Mouse (Mus musculus): ENCODE results near the gene Tgif1. TPM values are rescaled to one million over a fixed set of nuclear protein-coding genes. Genes with fewer than 3 reads are reported as not detected.
A peak's percentile ranks its signal among the peaks of the same experiment; 100 is the strongest.

The Tgif1 gene
- polyA plus RNA-seq, 1 experiment from 2014 or later, result 58.1 TPM

- H3K27me3 ChIP-seq (ENCODE audit: insufficient read depth, poor library complexity, severe bottlenecking), result no peaks in the 10 kb centered on the region
- H3K4me3 ChIP-seq, result no peak overlapping the region
- H3K27ac ChIP-seq, result no peak overlapping the region
- no peaks in the 10 kb centered on the region for H3K9me3 ChIP-seq
- 76% methylated on average over 4 of the region's 4 CpGs for WGBS
- peaks cover 5% of the 10 kb centered on the region for H3K4me1 ChIP-seq
- no peak for DNase-seq (ENCODE audit: low spot score)
- no peaks in the 10 kb centered on the region for H3K36me3 ChIP-seq
Observed at GRCm38 (mm10) chr17:70858814-70859213, 5.5 kb upstream of the Tgif1 start.

- Histone ChIP-seq H3K36me3 (no peaks in the 10 kb centered on the region), H3K4me3 (no peak overlapping the region), H3K27ac (no peak overlapping the region), H3K4me1 (peaks cover 7% of the 10 kb centered on the region), H3K9me3 (no peaks in the 10 kb centered on the region), H3K27me3 (ENCODE audit: insufficient read depth, poor library complexity, severe bottlenecking) (no peaks in the 10 kb centered on the region)
- 80% methylated on average over 12 of the region's 12 CpGs for whole genome bisulfite sequencing
- no peak for DNase-seq (ENCODE audit: low spot score)
Observed at GRCm38 (mm10) chr17:70856871-70857415, 3.6 kb upstream of the Tgif1 start.

GRCm38 (mm10) chr17:70854021-70854420, 675 bp upstream of the Tgif1 start:
- no peak for DNase-seq (ENCODE audit: low spot score)
- Histone ChIP-seq H3K9me3 (no peaks in the 10 kb centered on the region), H3K27ac (peak overlapping the region; percentile 93), H3K36me3 (no peaks in the 10 kb centered on the region), H3K4me1 (peaks cover 7% of the 10 kb centered on the region), H3K4me3 (peak overlapping the region; percentile 82), H3K27me3 (ENCODE audit: insufficient read depth, poor library complexity, severe bottlenecking) (no peaks in the 10 kb centered on the region)
- WGBS, result 25% methylated on average over 6 of the region's 6 CpGs

- peak; percentile 91 for DNase-seq (ENCODE audit: low spot score)
- Histone ChIP-seq H3K4me1 (peaks cover 7% of the 10 kb centered on the region), H3K36me3 (no peaks in the 10 kb centered on the region), H3K4me3 (peak overlapping the region; percentile 82), H3K27ac (peak overlapping the region; percentile 93), H3K27me3 (ENCODE audit: insufficient read depth, poor library complexity, severe bottlenecking) (no peaks in the 10 kb centered on the region), H3K9me3 (no peaks in the 10 kb centered on the region)
- WGBS, result under 1% methylated on average over 51 of the region's 51 CpGs
Observed at GRCm38 (mm10) chr17:70852686-70853386, 510 bp downstream of the Tgif1 start.

- under 1% methylated on average over 29 of the region's 29 CpGs for WGBS
- Histone ChIP-seq H3K36me3 (no peaks in the 10 kb centered on the region), H3K27me3 (ENCODE audit: insufficient read depth, poor library complexity, severe bottlenecking) (no peaks in the 10 kb centered on the region), H3K4me1 (peaks cover 7% of the 10 kb centered on the region), H3K4me3 (peak overlapping the region; percentile 82), H3K9me3 (no peaks in the 10 kb centered on the region), H3K27ac (peak overlapping the region; percentile 93)
- DNase-seq (ENCODE audit: low spot score), result no peak
Observed at GRCm38 (mm10) chr17:70852011-70852685, 1.2 kb downstream of the Tgif1 start.

GRCm38 (mm10) chr17:70850996-70851991, 2.1 kb downstream of the Tgif1 start:
- no peaks in the 10 kb centered on the region for H3K27me3 ChIP-seq (ENCODE audit: insufficient read depth, poor library complexity, severe bottlenecking)
- no peaks in the 10 kb centered on the region for H3K9me3 ChIP-seq
- H3K27ac ChIP-seq, result peak overlapping the region; percentile 93
- peaks cover under 1% of the 10 kb centered on the region; the same call in 1 of the 2 replicates for H3K36me3 ChIP-seq
- peak; percentile 89 for DNase-seq (ENCODE audit: low spot score)
- H3K4me3 ChIP-seq, result peak overlapping the region; percentile 82
- H3K4me1 ChIP-seq, result peaks cover 9% of the 10 kb centered on the region
- 1% methylated on average over 54 of the region's 54 CpGs for WGBS

GRCm38 (mm10) chr17:70850233-70850995, 2.9 kb downstream of the Tgif1 start:
- WGBS, result under 1% methylated on average over 40 of the region's 40 CpGs
- H3K4me1 ChIP-seq, result peaks cover 12% of the 10 kb centered on the region
- peak; percentile 81 for DNase-seq (ENCODE audit: low spot score)

GRCm38 (mm10) chr17:70849399-70850232, 3.7 kb downstream of the Tgif1 start:
- Histone ChIP-seq H3K4me1 (peaks cover 12% of the 10 kb centered on the region), H3K36me3 (peaks cover 12% of the 10 kb centered on the region), H3K27ac (peak overlapping the region; percentile 93), H3K4me3 (peak overlapping the region; percentile 82), H3K9me3 (no peaks in the 10 kb centered on the region), H3K27me3 (ENCODE audit: insufficient read depth, poor library complexity, severe bottlenecking) (no peaks in the 10 kb centered on the region)
- DNase-seq (ENCODE audit: low spot score), result peak; percentile 90
- under 1% methylated on average over 33 of the region's 33 CpGs for WGBS

More at GRCm38 (mm10) chr17:70850233-70850995, 2.9 kb downstream of the Tgif1 start:
- Histone ChIP-seq H3K9me3 (no peaks in the 10 kb centered on the region), H3K27me3 (ENCODE audit: insufficient read depth, poor library complexity, severe bottlenecking) (no peaks in the 10 kb centered on the region), H3K36me3 (peaks cover 4% of the 10 kb centered on the region; the same call in 1 of the 2 replicates), H3K27ac (peak overlapping the region; percentile 93), H3K4me3 (peak overlapping the region; percentile 82)

- H3K4me1 ChIP-seq, result peaks cover 6% of the 10 kb centered on the region
- peak overlapping the region; percentile 93 for H3K27ac ChIP-seq
- peak; percentile 81 for DNase-seq (ENCODE audit: low spot score)
- H3K9me3 ChIP-seq, result no peaks in the 10 kb centered on the region
- 1% methylated on average over 23 of the region's 23 CpGs for WGBS
- H3K36me3 ChIP-seq, result peaks cover 20% of the 10 kb centered on the region
- peak overlapping the region; percentile 82 for H3K4me3 ChIP-seq
- no peaks in the 10 kb centered on the region for H3K27me3 ChIP-seq (ENCODE audit: insufficient read depth, poor library complexity, severe bottlenecking)
Observed at GRCm38 (mm10) chr17:70848511-70849398, 4.6 kb downstream of the Tgif1 start.

GRCm38 (mm10) chr17:70847751-70848510, 5.4 kb downstream of the Tgif1 start:
- Histone ChIP-seq H3K36me3 (peaks cover 28% of the 10 kb centered on the region), H3K9me3 (no peaks in the 10 kb centered on the region), H3K27ac (peak overlapping the region; percentile 93), H3K4me3 (peak overlapping the region; percentile 82), H3K4me1 (peaks cover 5% of the 10 kb centered on the region; the same call in 1 of the 2 replicates), H3K27me3 (ENCODE audit: insufficient read depth, poor library complexity, severe bottlenecking) (no peaks in the 10 kb centered on the region)
- 1% methylated on average over 17 of the region's 17 CpGs for WGBS
- DNase-seq (ENCODE audit: low spot score), result no peak

Measured in heart, embryonic 10.5 days (tissue).